Mouse (Mus musculus) liver, embryonic 16.5 days (tissue): ENCODE data around the gene Cpne8. TPM values are rescaled to one million over a fixed set of nuclear protein-coding genes. Genes with fewer than 3 reads are reported as not detected.
A peak's percentile ranks its signal among the peaks of the same experiment; 100 is the strongest.

ENCODE experiments used
- ATAC-seq: fragments of 200-750 bp; cut with Nextera tagmentation; 2 replicates; pipeline ENCODE4 v1.8.0; 2017; ENCODE audit warnings: low read depth, mild to moderate bottlenecking, moderate number of reproducible peaks, moderate library complexity
- H3K27ac ChIP-seq: fragments of 300-500 bp; sonication (generic); 2 replicates; pipeline ENCODE4 v1.5.1; 2014; ENCODE audit warnings: mild to moderate bottlenecking, low read length
- H3K27me3 ChIP-seq: fragments of 300-500 bp; sonication (generic); 2 replicates; pipeline ENCODE4 v1.6.1; 2014; ENCODE audit warnings: low read depth, low read length, mixed read lengths; ENCODE audit not compliant: control insufficient read depth, insufficient read depth
- H3K36me3 ChIP-seq: fragments of 300-500 bp; sonication (generic); 2 replicates; pipeline ENCODE4 v1.6.1; 2014; ENCODE audit warnings: mild to moderate bottlenecking; ENCODE audit not compliant: control insufficient read depth, insufficient read depth
- H3K4me1 ChIP-seq: fragments of 300-500 bp; sonication (generic); 2 replicates; pipeline ENCODE4 v1.6.1; 2014; ENCODE audit warnings: low read depth, low read length, mixed read lengths; ENCODE audit not compliant: control insufficient read depth
- H3K4me2 ChIP-seq: fragments of 300-500 bp; sonication (generic); 2 replicates; pipeline ENCODE4 v1.6.1; 2014; ENCODE audit warnings: low read depth, low read length, mixed read lengths
- H3K4me3 ChIP-seq: fragments of 300-500 bp; sonication (generic); 2 replicates; pipeline ENCODE4 v1.5.1; 2014; ENCODE audit warnings: low read depth, mild to moderate bottlenecking, low read length
- H3K9ac ChIP-seq: fragments of 300-500 bp; sonication (generic); 2 replicates; pipeline ENCODE4 v1.6.1; 2014; ENCODE audit warnings: low read depth, low read length
- H3K9me3 ChIP-seq: fragments of 300-500 bp; sonication (generic); replicated peaks from 2 replicates; pipeline ENCODE4 v1.6.1; 2016; ENCODE audit warnings: low read length; ENCODE audit not compliant: control insufficient read depth
- WGBS: fragments of 180-500 bp; shearing (Covaris S2); extraction: QIAGEN DNeasy Blood & Tissue Kit; methylation state at CpG from one replicate; pipeline ENCODE4 v1.1.7; 2014; ENCODE audit not compliant: insufficient replicate concordance; 5-methylcytosine and 5-hydroxymethylcytosine counted together
- polyA plus RNA-seq: library from polyadenylated mRNA; unstranded; fragments of >200 nt; fragmentation: Nextera tagmentation; extraction: Ambion mirVana; gene quantifications from 2 replicates; pipeline ENCODE4 v1.2.1, GENCODE M21; 2015

Gene Cpne8
- polyA plus RNA-seq = 1.6 and 1.8 TPM in 2 replicates

DNA sequence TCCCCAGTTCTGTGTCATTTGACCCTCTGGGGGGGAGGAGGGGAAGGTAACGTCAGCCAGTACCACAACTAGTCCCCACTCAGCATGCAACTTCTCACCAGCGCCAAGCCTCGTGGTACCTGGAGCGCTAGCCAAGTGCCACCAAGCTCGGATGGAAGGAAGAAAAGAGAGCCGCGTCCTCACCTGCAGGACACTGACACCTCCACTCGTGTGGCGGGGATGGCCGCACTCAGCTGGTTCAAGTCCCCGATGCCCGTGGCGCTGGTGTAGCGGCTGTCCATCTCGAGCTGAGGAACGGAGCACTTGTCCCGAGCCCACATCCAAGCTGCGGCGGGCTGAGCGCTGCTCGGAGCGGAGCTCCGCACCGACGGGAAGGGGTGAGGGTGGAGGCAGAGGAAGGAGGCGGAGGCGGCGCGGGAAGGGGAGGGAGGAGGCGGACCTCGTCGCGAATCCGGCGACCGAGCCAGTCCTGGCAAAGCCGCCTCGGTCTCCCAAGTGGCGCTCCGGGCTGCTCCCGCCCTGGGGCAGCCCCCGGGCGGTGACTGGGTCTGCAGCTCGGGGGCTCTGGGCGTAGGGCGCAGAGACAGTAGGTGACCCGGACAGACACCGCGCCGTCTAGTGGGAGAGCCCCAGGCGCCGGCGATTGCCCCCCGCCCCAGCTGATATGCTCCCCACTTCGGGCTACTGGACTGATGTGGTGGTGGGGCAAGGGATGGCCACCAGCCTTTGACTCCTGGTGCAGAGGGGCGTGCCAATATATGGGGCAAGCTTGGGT is at the start of gene Cpne8:
Gene Cpne8, minus strand, starts transcription at position 448 of the 775 bp plus-strand sequence.
- H3K4me3 ChIP-seq = peak within 1 kb of the TSS; percentile 57
- no peak within 1 kb of the TSS for H3K27ac ChIP-seq
- peaks cover 23% of the 10 kb centered on the region for H3K27me3 ChIP-seq
- H3K36me3 ChIP-seq = no peaks in the 10 kb centered on the region
- H3K9ac ChIP-seq = peak within 1 kb of the TSS; percentile 7; the same call in 1 of the 2 replicates
- ATAC-seq = peak; percentile 52
- H3K9me3 ChIP-seq = no peaks in the 10 kb centered on the region
- WGBS = under 1% methylated on average over 50 of the region's 56 CpGs
- peak within 1 kb of the TSS; percentile 73 for H3K4me2 ChIP-seq
- H3K4me1 ChIP-seq = no peaks in the 10 kb centered on the region

DNA sequence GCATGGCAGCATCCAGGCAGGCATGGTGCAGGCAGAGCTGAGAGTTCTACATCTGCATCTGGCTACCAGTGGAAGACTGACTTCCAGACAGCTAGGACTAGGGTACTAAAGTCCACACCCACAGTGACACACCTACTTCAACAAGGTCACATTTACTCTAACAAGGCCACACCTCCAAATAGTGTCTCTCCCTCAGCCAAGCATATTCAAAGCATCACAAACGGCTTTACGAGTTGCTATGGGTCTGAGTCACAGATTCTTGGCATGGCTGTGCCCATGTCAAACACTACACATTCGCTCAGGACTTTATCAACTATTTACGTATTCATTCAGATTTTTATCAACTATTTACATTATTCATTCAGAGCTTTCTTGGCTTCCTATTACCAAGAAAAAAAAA is 38.5 kb upstream of the Cpne8 start:
- 57% methylated on average over 4 of the region's 4 CpGs for WGBS
- Histone ChIP-seq H3K4me3 (no peak overlapping the region), H3K36me3 (no peaks in the 10 kb centered on the region), H3K27ac (no peak overlapping the region), H3K9me3 (no peaks in the 10 kb centered on the region), H3K9ac (no peak overlapping the region), H3K27me3 (no peaks in the 10 kb centered on the region), H3K4me1 (no peaks in the 10 kb centered on the region), H3K4me2 (no peak overlapping the region)
- ATAC-seq = no peak

DNA sequence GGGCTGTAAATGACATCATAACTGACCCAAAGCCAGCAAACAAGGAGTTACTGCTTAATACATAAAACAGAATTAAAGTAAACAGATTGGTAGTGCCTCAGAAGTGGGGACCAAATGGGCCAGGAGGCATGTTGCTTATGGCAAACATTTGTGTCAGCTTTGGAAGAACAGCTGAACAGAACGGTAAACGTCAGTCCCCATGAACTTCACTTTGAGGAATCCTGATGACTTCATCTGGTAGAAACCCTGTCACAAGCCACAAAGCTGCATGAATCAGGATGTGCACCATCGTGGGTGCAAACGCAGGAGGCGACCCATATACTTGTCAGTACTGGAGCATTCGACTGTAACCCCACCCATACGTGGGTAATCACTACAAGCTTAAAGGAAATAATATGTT is 30.1 kb upstream of the Cpne8 start:
- Histone ChIP-seq H3K4me3 (no peak overlapping the region), H3K36me3 (no peaks in the 10 kb centered on the region), H3K4me1 (no peaks in the 10 kb centered on the region), H3K27me3 (no peaks in the 10 kb centered on the region), H3K27ac (no peak overlapping the region), H3K9me3 (no peaks in the 10 kb centered on the region), H3K9ac (no peak overlapping the region), H3K4me2 (no peak overlapping the region)
- WGBS = 66% methylated on average over 7 of the region's 7 CpGs
- ATAC-seq = no peak

DNA sequence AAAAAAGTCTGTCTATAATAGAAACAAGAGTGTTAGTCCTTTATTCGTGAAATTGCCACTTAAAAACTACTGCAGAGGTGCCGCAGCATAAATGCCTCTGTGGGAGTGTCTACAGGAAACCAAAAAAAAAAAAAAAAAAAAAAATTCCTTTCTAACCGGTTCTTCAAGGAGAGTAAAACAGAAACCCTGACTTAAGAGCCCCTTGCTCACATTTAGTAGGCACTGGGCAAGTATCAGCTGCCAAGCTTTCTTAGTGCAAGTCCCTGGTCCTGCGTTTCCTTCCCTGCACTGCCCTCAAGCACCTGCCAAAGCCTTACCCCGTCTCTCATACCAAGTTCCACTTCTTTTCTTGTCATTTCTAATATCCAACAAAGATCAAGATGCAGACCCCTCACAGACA is 25.1 kb upstream of the Cpne8 start:
- WGBS = 58% methylated on average over 5 of the region's 5 CpGs
- Histone ChIP-seq H3K4me3 (no peak overlapping the region), H3K9ac (no peak overlapping the region), H3K9me3 (no peaks in the 10 kb centered on the region), H3K36me3 (no peaks in the 10 kb centered on the region), H3K4me1 (no peaks in the 10 kb centered on the region), H3K4me2 (no peak overlapping the region), H3K27me3 (no peaks in the 10 kb centered on the region), H3K27ac (no peak overlapping the region)
- no peak for ATAC-seq

DNA sequence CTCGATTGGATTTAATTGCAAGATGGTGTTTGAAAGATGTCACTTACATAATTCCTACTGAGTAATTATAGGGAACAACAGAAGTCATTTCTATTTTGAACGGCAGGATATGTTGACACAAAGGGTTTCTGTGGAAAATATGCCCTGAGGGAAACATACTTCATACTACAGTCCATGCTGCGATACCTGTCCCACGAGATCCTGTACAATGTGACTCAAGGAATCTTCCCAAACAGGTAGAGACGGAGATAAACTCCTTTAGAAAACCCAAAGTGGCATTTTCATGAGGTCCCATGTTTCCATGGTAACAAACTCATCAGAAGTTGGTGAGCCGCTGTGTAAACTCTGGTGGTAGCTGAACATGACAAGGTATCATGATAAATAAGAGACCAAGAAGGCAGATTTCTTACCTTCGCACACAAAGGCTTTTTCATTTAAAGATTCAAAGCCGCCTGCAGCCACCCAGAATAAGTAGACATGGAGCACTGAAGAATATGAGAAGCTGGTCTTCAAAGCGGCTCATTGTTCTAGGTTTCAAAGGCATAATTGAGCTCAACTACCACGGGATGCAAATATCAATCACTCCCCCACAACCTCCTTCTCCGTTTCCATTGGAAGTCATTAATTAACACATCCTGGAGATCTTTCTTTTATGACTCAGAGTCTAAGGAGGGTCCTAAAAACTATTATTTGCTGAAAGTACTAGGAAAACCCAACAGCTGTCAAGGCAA is 24.4 kb upstream of the Cpne8 start:
- Histone ChIP-seq H3K4me2 (no peak overlapping the region), H3K4me3 (no peak overlapping the region), H3K4me1 (no peaks in the 10 kb centered on the region), H3K9ac (no peak overlapping the region), H3K27me3 (no peaks in the 10 kb centered on the region), H3K27ac (no peak overlapping the region), H3K9me3 (no peaks in the 10 kb centered on the region), H3K36me3 (no peaks in the 10 kb centered on the region)
- 59% methylated on average over 11 of the region's 11 CpGs for whole genome bisulfite sequencing
- no peak for ATAC-seq

DNA sequence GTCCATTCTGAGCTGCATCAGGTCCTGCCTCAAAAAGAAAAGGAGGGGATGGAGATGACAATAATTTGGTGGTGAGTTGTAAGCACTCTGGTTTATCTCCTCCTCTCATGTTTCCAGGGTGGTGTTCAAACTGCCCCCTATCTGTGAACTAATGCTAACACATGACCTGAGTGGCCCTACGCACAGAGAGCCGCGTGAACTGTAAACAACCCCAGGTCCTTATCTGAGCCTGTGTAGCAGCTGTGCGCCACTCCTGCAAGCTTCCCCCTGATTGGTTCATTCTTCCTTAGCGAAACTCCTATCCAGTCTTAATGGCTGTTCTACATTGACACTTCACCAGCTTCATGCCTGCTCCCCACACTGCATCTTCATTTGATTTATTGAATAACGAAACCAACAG is 7.5 kb upstream of the Cpne8 start:
- Histone ChIP-seq H3K4me3 (no peak overlapping the region), H3K9me3 (no peaks in the 10 kb centered on the region), H3K36me3 (no peaks in the 10 kb centered on the region), H3K9ac (no peak overlapping the region), H3K4me2 (no peak overlapping the region), H3K4me1 (no peaks in the 10 kb centered on the region), H3K27me3 (no peaks in the 10 kb centered on the region), H3K27ac (no peak overlapping the region)
- WGBS = 68% methylated on average over 6 of the region's 6 CpGs
- ATAC-seq = no peak

DNA sequence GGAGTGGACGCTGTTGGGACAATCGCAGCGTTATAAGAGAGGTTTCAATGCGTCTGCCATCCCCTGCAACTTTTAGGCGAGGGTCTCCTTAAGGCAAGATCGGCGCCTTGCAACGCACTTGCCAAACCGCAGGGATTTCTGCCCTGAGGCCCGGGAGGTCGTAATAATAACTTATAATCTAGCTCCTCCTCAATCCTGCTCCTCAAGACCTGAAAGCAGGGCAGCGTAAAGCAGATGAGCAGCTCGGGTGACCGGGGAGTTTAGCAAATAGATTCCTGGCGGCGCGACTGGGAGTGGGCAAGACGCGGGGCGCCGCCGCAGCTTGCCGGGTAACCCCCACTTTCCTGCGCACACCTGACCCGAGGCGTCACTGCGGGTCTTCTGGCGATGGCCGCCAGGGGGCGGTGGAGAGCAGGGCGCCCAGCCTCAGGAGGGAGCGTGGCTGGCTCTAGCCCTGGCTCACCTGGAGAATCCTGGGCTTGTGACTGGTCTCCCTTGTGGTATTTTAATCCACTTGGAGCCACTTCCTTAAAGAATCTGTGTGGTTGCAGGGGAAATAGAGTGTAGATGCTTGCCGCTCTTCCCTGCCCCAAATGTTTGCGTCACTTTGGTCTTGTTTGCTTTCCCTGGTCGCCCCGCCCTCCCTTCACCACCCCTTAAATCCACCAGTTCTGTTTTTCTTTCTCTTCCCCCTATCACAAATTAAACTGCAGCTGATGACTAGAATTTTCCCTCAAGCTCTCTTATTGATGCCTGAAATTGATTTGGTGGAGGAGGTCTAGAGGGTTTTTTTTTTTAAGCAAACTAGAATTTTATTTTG is 738 bp upstream of the Cpne8 start:
- Histone ChIP-seq H3K36me3 (no peaks in the 10 kb centered on the region), H3K4me3 (peak overlapping the region; percentile 57), H3K4me1 (no peaks in the 10 kb centered on the region), H3K9me3 (no peaks in the 10 kb centered on the region), H3K9ac (peak overlapping the region; percentile 7; the same call in 1 of the 2 replicates), H3K27me3 (peaks cover 23% of the 10 kb centered on the region), H3K27ac (no peak overlapping the region), H3K4me2 (peak overlapping the region; percentile 73)
- WGBS = 3% methylated on average over 36 of the region's 36 CpGs
- peak; percentile 76 for ATAC-seq

DNA sequence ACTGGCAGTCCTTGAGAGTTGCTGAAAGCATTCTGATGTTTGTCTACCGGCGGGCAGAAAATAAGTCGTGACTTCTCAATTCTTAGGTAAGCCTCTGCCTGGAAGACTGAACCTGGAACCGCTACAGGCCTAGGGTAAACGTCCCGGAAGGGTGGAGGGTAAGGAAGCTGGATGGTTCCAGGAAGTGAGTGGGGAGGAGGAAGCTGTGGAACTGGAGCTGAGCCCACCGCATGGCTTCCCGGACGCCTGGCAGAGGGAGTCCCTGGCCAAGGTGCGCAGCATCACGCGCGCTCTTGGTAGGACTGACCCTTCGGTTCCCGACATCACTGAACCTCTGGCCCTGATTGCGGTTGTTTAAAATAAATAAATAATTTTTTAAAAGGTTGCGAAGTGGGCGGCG is 744 bp downstream of the Cpne8 start:
- Histone ChIP-seq H3K9ac (no peak overlapping the region), H3K27me3 (peaks cover 23% of the 10 kb centered on the region), H3K4me2 (peak overlapping the region; percentile 73), H3K4me1 (no peaks in the 10 kb centered on the region), H3K9me3 (no peaks in the 10 kb centered on the region), H3K4me3 (peak overlapping the region; percentile 57), H3K36me3 (no peaks in the 10 kb centered on the region), H3K27ac (no peak overlapping the region)
- no peak for ATAC-seq
- 4% methylated on average over 19 of the region's 19 CpGs for WGBS
